Mouse (Mus musculus) embryonic facial prominence, embryonic 11.5 days (tissue): ENCODE data around the gene Gm15097. TPM values are rescaled to one million over a fixed set of nuclear protein-coding genes. Genes with fewer than 3 reads are reported as not detected.
"Not testable (repeated sequence)": the region's sequence is repeated elsewhere in the genome, so short reads cannot be mapped to it uniquely, and the experiment has no call there.

Experiments used
- ATAC-seq: fragments of 200-750 bp; cut with Nextera tagmentation; replicated peaks from 2 replicates; pipeline ENCODE4 v1.8.0; 2017; ENCODE audit warnings: low read depth; ENCODE audit not compliant: insufficient number of reproducible peaks, low FRiP score, low TSS enrichment
- DNase-seq: peaks from one replicate; pipeline ENCODE4 v3.0.0-alpha.2; 2015; ENCODE audit warnings: low spot score
- H3K27ac ChIP-seq: fragments of 300-500 bp; sonication (generic); replicated peaks from 2 replicates; pipeline ENCODE4 v1.5.1; 2014; ENCODE audit warnings: mild to moderate bottlenecking, low read depth, low read length, control low read depth
- H3K27me3 ChIP-seq: fragments of 300-500 bp; sonication (generic); 2 replicates; pipeline ENCODE4 v1.6.1; 2014; ENCODE audit warnings: mild to moderate bottlenecking, low read length, moderate library complexity, mixed read lengths; ENCODE audit not compliant: control insufficient read depth, insufficient read depth
- H3K36me3 ChIP-seq: fragments of 300-500 bp; sonication (generic); replicated peaks from 2 replicates; pipeline ENCODE4 v1.6.1; 2014; ENCODE audit warnings: low read depth, mild to moderate bottlenecking, low read length, moderate library complexity, mixed read lengths; ENCODE audit not compliant: control insufficient read depth, insufficient read depth
- H3K4me1 ChIP-seq: fragments of 300-500 bp; sonication (generic); 2 replicates; pipeline ENCODE4 v1.6.1; 2014; ENCODE audit warnings: low read length, mixed read lengths; ENCODE audit not compliant: control insufficient read depth, insufficient read depth
- H3K4me2 ChIP-seq: fragments of 300-500 bp; sonication (generic); 2 replicates; pipeline ENCODE4 v1.6.1; 2014; ENCODE audit warnings: low read depth, mild to moderate bottlenecking, control low read depth, low read length, moderate library complexity
- H3K4me3 ChIP-seq: fragments of 300-500 bp; sonication (generic); 2 replicates; pipeline ENCODE4 v1.5.1; 2014; ENCODE audit warnings: low read depth, low read length, control low read depth
- H3K9ac ChIP-seq: fragments of 300-500 bp; sonication (generic); replicated peaks from 2 replicates; pipeline ENCODE4 v1.6.1; 2014; ENCODE audit warnings: mild to moderate bottlenecking, control low read depth, low read length
- H3K9me3 ChIP-seq: fragments of 300-500 bp; sonication (generic); replicated peaks from 2 replicates; pipeline ENCODE4 v1.6.1; 2016; ENCODE audit warnings: mild to moderate bottlenecking, low read length, inconsistent platforms, mixed read lengths; ENCODE audit not compliant: control insufficient read depth
- WGBS: fragments of 180-500 bp; shearing (Covaris S2); extraction: QIAGEN DNeasy Blood & Tissue Kit; methylation state at CpG from one replicate; pipeline ENCODE4 v1.1.7; 2014; 5-methylcytosine and 5-hydroxymethylcytosine counted together
- polyA plus RNA-seq: library from polyadenylated mRNA; unstranded; fragments of >200 nt; fragmentation: Nextera tagmentation; extraction: Ambion mirVana; gene quantifications from 2 replicates; pipeline ENCODE4 v1.2.1, GENCODE M21; 2014

Gm15097 gene
- polyA plus RNA-seq: not detected in 2 replicates

- not testable (repeated sequence) for H3K36me3 ChIP-seq, H3K4me2 ChIP-seq, H3K27me3 ChIP-seq, ATAC-seq, H3K9ac ChIP-seq, H3K4me3 ChIP-seq, H3K4me1 ChIP-seq, DNase-seq, H3K27ac ChIP-seq, H3K9me3 ChIP-seq
- WGBS: no CpG with 5 or more reads among the region's 6 CpGs
These were observed at the start of gene Gm15097 for GRCm38 (mm10) chrX:149784173-149784572. TSS of gene Gm15097 (plus strand) at chrX:149784473.

- not testable (repeated sequence) for H3K9ac ChIP-seq, H3K9me3 ChIP-seq, ATAC-seq, H3K4me2 ChIP-seq, H3K27ac ChIP-seq, DNase-seq, H3K4me3 ChIP-seq, H3K36me3 ChIP-seq, H3K4me1 ChIP-seq, H3K27me3 ChIP-seq
- WGBS: 38% methylated on average over 4 of the region's 4 CpGs
These were observed 21.4 kb upstream of the Gm15097 start for GRCm38 (mm10) chrX:149762853-149763252.

GRCm38 (mm10) chrX:149811178-149811577 lies 26.9 kb downstream of the Gm15097 start:
- not testable (repeated sequence) for H3K27me3 ChIP-seq, H3K4me2 ChIP-seq, H3K36me3 ChIP-seq, DNase-seq, H3K4me1 ChIP-seq, H3K27ac ChIP-seq, H3K4me3 ChIP-seq, H3K9me3 ChIP-seq, ATAC-seq, H3K9ac ChIP-seq
- over 99% methylated on average over 6 of the region's 6 CpGs for WGBS

Other genes with a start within 250 kb of the Gm15097 start
- not detected in 2 replicates for gene Gm10439, start 189.9 kb upstream of the Gm15097 start, polyA plus RNA-seq
- not detected in 2 replicates for gene Gm15091, start 157.2 kb downstream of the Gm15097 start, polyA plus RNA-seq